Mouse (Mus musculus): ENCODE measurements around the gene Neurog1.
A peak's percentile ranks its signal among the peaks of the same experiment; 100 is the strongest.

The Neurog1 gene

DNA sequence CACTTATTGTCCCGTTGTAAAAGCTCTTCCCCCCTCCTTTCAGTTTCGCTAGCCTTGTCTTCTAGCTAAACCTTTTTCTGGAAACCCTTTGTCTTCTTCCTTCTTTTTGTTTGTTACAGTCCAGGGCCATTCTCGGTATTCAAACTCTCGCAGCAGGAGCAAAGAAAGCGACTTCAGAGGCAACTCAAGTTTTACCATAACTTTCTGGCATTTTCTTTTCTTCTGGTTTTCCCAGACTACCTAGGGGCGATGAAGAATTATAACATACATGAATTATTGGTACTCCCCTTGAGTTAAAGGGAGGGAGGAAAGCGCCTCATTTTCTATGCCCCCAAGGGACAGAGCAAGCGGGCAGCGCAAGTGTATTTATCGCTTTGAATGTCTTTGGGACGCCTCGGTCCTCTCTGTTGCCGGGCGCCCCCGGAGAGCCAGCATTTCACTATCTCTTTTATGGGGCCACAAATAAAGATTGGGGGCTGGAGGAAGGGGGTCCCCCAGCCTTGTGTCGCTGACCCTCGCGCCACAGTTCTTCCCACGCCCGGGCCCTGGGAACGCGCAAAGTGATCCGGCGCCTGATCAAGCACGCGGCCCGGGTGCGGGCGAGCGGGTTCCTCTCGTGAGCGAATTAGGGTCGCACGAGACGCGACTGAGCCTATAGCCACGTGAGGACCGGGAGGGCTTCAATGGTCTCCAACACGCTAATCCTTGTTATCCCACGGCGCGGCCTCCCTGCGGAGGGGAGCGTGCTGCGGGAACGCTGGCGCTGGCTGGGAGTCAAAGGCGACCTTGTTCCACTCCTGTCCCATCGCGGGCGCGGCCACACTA lies 6.4 kb upstream of the Neurog1 start:
- peak; percentile 74 for DNase-seq (ENCODE audit: low spot score)

DNA sequence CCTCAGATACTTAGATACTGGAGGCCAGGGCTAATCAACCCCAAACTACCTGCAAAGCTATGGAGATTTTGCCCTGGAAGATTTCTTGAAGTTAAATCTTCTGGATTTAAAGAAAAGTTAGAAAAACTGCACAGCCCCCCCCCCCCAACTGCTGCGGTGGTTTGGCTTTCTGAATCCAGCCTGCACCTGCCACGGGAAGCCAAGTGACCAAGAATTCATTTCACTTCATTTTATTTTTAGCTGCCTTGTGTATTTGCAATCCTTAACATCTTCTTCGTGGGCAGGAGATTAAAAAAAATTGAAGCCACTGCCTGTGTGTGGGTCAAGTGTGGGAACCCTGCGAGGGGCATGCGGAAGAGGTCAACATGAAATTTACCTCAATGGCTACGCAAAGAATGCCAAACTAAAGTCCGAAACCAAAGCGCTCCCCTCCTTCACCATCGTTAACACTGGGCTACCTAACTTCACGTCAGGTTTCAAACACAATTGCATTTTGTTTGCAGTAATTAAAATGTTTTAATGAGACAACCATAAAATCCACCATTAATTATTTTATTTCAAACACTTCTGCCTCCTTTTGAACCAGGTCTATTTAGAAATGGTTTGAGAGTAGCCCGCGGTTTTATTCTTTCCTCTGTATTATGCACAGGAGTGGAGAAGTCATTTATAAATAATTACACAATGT lies 5.6 kb upstream of the Neurog1 start:
- DNase-seq (ENCODE audit: low spot score), result no peak

DNA sequence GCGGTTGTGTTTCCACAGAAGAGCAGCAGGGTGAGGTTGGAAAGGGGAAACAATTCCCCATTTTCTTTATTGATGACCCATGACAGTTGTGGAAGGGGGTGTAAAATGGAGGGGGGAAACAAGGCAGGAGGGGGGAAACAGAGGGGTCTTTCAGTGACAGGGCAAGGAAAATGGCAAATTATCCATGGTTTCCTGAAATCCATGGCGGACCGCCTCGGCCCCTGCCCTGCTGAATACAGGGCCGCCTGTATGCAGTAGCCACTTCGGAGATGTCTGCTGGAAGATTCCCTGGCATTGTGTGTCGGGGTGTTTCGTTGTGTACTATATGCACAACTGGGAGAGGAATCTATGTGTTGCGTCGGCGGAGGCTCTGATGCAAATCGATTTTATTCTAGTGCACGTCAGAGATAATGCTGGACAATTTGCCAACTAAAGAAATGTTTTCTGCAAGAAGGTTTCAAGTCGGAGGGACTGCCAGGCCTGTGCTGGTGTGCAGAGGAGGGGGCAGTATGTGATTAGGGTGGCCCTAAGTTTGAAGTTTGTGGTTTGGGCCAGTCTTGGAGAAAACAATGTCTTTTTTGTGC lies 4.8 kb upstream of the Neurog1 start:
- DNase-seq (ENCODE audit: low spot score), result peak; percentile 60

- DNase-seq (ENCODE audit: low spot score), result no peak
Observed at GRCm38 (mm10) chr13:56253379-56253778, 1.4 kb upstream of the Neurog1 start.

GRCm38 (mm10) chr13:56252783-56253182 lies 820 bp upstream of the Neurog1 start:
- DNase-seq (ENCODE audit: low spot score), result no peak

- peak; percentile 53 for DNase-seq (ENCODE audit: low spot score)
Observed at GRCm38 (mm10) chr13:56251176-56251923, 613 bp downstream of the Neurog1 start.

DNA sequence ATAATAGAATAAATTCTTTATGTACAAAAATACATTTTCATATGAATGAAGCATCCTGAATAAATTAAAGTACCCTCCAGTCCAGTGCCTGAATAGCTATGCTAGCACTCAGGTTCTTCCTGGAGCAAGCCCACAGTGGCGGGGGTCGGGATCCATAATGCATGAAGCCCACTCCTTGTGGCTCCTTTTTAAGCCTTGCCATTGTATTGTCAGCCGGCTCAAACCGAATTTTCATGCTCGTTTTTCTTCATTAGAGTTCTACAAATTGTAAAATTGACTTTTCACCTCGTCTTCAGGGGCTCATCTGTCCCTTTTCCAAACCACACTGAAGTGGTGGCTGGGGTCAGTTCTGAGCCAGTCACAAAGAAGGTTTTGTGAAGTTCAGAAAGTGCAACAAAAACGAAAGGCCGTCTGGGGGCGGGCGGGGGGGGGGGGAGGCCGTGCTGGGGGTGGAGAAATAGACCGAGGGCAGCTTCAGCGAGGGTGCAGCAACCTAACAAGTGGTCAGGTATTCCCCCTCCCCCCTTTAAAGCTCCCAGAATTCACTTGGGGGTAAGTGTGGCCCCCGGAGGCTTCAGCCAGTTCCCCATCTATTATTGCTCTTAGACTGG lies 1.3 kb downstream of the Neurog1 start:
- DNase-seq (ENCODE audit: low spot score), result peak; percentile 71

DNA sequence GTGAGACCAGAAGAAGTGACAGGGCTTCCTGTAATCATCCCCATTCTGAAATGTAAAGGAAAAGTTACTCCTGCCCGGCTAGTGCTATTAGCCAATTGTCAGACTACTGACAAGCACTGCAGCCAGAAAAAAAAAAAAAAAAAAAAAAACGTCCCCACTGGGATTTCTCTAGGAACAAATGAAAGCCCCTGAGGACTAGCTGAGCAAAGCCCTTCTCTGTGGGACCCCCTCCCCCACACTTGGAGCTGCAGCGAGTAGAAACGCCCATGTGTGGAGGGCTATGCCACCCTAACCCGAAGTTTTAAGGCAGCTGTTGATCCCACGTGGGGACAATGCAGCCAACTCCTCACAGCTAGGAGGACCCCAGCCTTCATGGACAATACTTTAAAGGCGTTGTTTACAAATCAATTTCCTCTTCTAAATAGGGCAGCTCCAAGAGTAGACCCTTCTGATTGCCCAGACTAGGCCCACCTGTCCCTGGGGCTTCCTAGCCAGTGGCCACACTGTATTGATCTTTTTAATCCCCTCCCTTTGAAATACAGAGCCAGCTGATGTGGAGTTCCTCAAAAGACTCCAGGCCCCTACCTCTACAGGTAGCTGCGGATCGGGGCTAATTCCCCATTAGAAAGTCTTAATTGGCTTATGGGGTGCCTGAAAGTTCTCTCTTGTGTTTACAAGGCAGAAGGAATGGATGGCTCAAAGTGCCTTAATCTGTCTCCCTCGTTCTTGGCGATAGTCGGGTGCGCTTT lies 2.2 kb downstream of the Neurog1 start:
- peak; percentile 41 for DNase-seq (ENCODE audit: low spot score)

- no peak for DNase-seq (ENCODE audit: low spot score)
Observed at GRCm38 (mm10) chr13:56243104-56243503, 8.9 kb downstream of the Neurog1 start.

DNA sequence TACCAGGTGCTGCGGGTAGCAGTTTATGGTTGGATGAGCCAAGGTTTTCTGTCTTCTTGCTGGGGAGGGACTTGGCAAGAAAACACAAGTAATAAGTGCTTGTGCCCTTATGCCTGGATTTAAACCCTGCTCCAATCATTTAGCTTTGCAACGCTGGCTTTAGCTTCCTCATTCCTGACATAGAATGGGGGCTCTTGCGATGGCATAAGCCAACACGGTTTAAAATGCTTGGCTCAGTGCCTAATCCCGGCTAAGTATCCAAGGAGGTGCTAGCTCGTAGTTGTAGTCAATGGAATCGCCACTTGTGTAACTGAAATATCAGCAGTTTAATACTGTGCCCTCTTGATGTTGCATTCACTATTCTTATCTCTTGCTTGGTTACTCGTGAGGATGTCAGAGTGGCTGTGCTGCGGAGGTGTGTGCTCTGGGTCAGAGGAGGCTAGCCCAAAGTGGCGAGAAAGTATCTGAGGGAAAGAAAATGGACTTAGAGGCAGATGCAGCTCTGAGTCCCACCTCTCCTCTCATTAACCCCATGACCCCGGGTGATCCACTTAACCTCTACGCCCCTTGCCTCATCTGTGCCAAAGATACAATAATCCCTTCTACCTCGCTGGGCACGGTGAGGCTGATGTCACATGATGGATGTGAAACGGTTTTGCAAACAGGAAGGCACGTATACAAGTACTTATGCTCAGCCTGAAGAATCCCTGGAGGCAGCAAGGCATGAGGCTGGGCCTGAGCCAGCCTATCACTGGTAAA lies 11.8 kb downstream of the Neurog1 start:
- no peak for DNase-seq (ENCODE audit: low spot score)

DNA sequence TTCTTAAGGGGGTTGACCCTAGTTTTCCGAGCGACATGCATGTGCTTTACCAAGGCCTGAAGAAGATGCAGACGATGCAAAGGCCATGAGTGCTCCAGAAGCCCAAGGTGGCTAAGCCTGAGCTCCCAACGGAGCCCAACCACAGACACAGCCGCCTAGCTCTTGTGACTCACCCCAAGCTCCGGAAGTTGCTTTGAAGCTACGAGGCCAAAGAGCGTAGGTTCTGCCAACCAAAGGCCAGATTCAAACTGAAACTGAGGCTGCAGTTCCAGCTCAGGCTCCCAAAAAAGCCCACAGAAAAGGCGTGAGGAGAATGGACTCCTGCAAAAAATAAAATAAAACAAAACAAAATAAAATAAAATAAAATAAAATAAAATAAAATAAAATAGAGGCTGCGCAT lies 14.1 kb downstream of the Neurog1 start:
- no peak for DNase-seq (ENCODE audit: low spot score)

- no peak for DNase-seq (ENCODE audit: low spot score)
Observed at GRCm38 (mm10) chr13:56236194-56236593, 15.8 kb downstream of the Neurog1 start.

GRCm38 (mm10) chr13:56228790-56229189 lies 23.2 kb downstream of the Neurog1 start:
- DNase-seq (ENCODE audit: low spot score), result peak; percentile 55

DNA sequence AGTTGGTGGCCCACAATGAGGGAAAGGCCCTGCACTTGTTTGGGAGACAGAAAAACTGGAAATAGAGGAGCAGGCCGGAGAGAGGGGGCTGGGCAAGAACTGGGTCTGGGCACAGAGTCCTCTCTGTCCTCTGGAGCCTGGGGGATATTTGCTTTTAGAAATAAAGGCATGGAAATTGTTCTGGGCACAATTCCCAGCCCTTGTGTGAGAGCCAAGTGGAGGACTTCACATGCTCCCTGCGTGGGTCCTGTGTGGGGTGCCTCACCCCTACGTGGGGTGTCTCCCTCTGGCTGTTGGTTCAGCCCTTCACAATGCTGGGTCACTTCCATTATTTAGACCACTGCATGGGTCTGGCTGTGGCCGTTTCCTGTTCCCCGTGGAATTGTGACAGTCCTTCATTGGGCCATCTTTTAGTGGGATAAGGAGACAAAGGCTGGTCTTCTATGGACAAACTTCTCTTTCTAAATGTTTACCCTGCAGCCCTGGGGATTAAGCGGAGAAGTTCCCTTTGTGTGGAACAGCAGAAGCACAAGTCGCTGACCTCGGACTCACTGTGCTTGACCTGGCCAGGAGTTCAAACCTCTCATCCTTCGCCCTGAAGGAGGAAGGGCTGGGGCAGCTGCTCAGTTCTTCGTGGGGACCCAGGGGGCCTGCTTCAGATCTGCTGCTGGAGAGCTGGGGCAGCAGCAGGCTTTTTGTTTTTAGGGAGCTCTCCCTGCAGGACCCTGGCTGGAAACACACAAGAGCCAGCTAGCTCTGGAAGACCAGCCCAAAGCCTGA lies 25.6 kb downstream of the Neurog1 start:
- peak; percentile 30 for DNase-seq (ENCODE audit: low spot score)

DNA sequence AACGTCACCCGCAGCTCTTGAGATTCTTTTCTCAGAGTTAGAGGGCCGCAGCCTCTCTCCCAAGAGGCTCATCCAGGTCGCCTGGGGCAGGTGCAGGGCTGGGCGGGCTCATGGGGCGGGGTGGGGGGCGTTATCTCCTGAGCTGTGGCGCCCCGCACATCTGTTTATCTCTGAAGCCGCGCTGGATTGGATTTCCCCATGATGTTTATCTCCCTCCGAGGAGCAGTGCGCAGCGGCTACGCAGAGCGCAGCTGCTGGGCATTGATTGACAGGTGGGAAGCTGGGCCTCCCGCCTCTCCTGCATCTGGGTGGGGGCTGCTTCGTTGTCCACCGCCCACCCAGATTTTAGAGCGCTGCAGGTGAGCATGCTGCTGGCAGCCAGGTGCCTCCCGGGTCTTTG lies 28.3 kb downstream of the Neurog1 start:
- DNase-seq (ENCODE audit: low spot score), result peak; percentile 55

DNA sequence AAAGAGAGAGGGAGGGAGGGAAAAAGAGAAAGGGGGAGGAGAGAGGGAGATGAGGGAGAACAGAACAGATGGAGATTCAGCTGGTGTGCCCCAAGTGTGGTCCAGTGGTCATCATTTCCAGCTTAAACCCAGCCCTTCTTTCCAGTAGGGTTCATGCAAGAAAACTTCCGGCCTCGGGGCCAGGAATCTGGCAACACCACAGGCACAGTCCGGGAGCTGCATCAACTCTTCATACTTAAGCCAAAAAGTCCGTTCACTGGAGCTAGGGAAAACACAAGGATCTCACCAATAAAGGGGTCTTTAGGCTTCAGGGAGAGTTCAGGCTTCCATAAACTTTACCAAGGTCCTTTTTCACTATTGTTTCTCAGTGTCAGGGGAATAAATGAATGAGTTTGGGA lies 29.1 kb downstream of the Neurog1 start:
- DNase-seq (ENCODE audit: low spot score), result peak; percentile 41

DNA sequence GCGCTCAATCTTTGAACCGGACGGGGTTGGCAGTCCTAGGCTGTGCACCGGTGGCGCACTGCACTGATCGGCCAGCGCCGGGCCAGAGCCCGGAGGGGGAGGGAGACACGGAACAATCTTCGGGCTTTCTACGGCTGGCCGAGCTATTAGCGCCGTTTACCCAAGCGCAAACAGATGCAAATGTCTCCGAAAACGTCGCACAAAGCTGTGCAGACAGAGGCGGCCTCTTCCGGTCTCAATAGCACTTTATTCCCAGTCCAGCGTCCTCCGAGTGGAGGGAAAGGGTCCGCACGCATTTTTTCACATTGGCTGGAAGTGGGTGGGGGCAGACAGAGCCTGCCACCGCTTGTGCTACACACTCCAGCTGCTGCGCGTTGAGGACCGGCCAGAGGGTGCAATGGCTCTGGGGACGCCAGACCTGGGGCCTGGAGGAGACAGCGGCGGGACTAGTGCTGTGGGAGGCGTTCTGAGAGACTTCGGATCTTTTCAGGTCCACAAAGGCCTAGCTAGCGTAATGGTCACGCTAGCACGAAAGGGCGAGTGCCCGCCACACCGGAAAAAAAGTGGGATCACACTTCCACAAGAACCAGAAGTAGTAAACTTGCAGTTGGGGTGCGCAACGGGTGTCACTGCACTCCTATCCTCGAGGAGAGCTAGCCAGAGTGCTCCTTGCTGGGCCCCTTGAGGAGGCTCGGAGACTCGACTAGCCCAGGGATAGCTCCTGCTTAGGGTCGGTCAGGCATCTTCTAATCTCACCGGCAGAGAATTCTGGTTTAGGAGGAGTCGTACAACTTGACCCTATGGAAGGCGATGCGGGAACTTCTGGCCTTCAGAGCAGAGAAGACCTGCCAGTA lies 29.7 kb downstream of the Neurog1 start:
- DNase-seq (ENCODE audit: low spot score), result peak; percentile 77

- peak; percentile 84 for DNase-seq (ENCODE audit: low spot score)
Observed at GRCm38 (mm10) chr13:56221129-56221910, 30.6 kb downstream of the Neurog1 start.

All from embryo, embryonic 10.5 days (tissue).